Mouse (Mus musculus): ENCODE results near the gene Flrt1. TPM values are rescaled to one million over a fixed set of nuclear protein-coding genes. Genes with fewer than 3 reads are reported as not detected.

Gene Flrt1
- polyA plus RNA-seq, 1 experiment from 2014 or later: 1.9 TPM

- H3K9me3 ChIP-seq (ENCODE audit: control insufficient read depth, low read length): no peaks in the 10 kb centered on the region
- 5% methylated on average over 14 of the region's 14 CpGs for WGBS
- peaks cover 39% of the 10 kb centered on the region for H3K4me1 ChIP-seq (ENCODE audit: control insufficient read depth, insufficient read depth, low read length)
- H3K4me2 ChIP-seq (ENCODE audit: low read depth, low read length): 0 out of 2 replicates have a peak overlapping the region, but pooled peaks have one; percentile 9
- 0 out of 2 replicates have a peak, but pooled peaks have one; percentile 22 for ATAC-seq
- no peak overlapping the region for H3K4me3 ChIP-seq (ENCODE audit: low read length)
- no peak overlapping the region for H3K9ac ChIP-seq (ENCODE audit: low read depth, low read length)
- H3K36me3 ChIP-seq (ENCODE audit: control insufficient read depth, insufficient read depth, low read length): no peaks in the 10 kb centered on the region
- H3K27me3 ChIP-seq (replicated peaks; ENCODE audit: control insufficient read depth, insufficient read depth, low read length): peaks cover 17% of the 10 kb centered on the region; the same call in 1 of the 2 replicates
- no peak overlapping the region for H3K27ac ChIP-seq (ENCODE audit: low read length)
Observed at GRCm38 (mm10) chr19:7068136-7068535, 37.4 kb downstream of the Flrt1 start.

GRCm38 (mm10) chr19:7067344-7068050 is 38.0 kb downstream of the Flrt1 start:
- H3K4me1 ChIP-seq (ENCODE audit: control insufficient read depth, insufficient read depth, low read length): peaks cover 39% of the 10 kb centered on the region
- H3K9me3 ChIP-seq (ENCODE audit: control insufficient read depth, low read length): no peaks in the 10 kb centered on the region
- ATAC-seq: no peak
- H3K36me3 ChIP-seq (ENCODE audit: control insufficient read depth, insufficient read depth, low read length): no peaks in the 10 kb centered on the region
- 45% methylated on average over 20 of the region's 20 CpGs for WGBS
- no peak overlapping the region for H3K4me2 ChIP-seq (ENCODE audit: low read depth, low read length)
- peaks cover 17% of the 10 kb centered on the region; the same call in 1 of the 2 replicates for H3K27me3 ChIP-seq (replicated peaks; ENCODE audit: control insufficient read depth, insufficient read depth, low read length)
- H3K9ac ChIP-seq (ENCODE audit: low read depth, low read length): no peak overlapping the region
- H3K4me3 ChIP-seq (ENCODE audit: low read length): no peak overlapping the region
- H3K27ac ChIP-seq (ENCODE audit: low read length): no peak overlapping the region

GRCm38 (mm10) chr19:7066828-7067342 is 38.6 kb downstream of the Flrt1 start:
- Histone ChIP-seq H3K27me3 (replicated peaks; ENCODE audit: control insufficient read depth, insufficient read depth, low read length) (peaks cover 17% of the 10 kb centered on the region; the same call in 1 of the 2 replicates), H3K9me3 (ENCODE audit: control insufficient read depth, low read length) (no peaks in the 10 kb centered on the region), H3K4me1 (ENCODE audit: control insufficient read depth, insufficient read depth, low read length) (peaks cover 39% of the 10 kb centered on the region), H3K36me3 (ENCODE audit: control insufficient read depth, insufficient read depth, low read length) (no peaks in the 10 kb centered on the region), H3K9ac (ENCODE audit: low read depth, low read length) (no peak overlapping the region), H3K4me3 (ENCODE audit: low read length) (no peak overlapping the region), H3K4me2 (ENCODE audit: low read depth, low read length) (0 out of 2 replicates have a peak overlapping the region, but pooled peaks have one; percentile 22), H3K27ac (ENCODE audit: low read length) (0 out of 2 replicates have a peak overlapping the region, but pooled peaks have one; percentile 24)
- WGBS: 32% methylated on average over 7 of the region's 8 CpGs
- 0 out of 2 replicates have a peak, but pooled peaks have one; percentile 5 for ATAC-seq

- Histone ChIP-seq H3K9ac (ENCODE audit: low read depth, low read length) (peak overlapping the region; percentile 41), H3K27ac (ENCODE audit: low read length) (0 out of 2 replicates have a peak overlapping the region, but pooled peaks have one; percentile 24), H3K27me3 (replicated peaks; ENCODE audit: control insufficient read depth, insufficient read depth, low read length) (peaks cover 17% of the 10 kb centered on the region; the same call in 1 of the 2 replicates), H3K4me2 (ENCODE audit: low read depth, low read length) (0 out of 2 replicates have a peak overlapping the region, but pooled peaks have one; percentile 22), H3K36me3 (ENCODE audit: control insufficient read depth, insufficient read depth, low read length) (no peaks in the 10 kb centered on the region), H3K4me1 (ENCODE audit: control insufficient read depth, insufficient read depth, low read length) (peaks cover 39% of the 10 kb centered on the region), H3K9me3 (ENCODE audit: control insufficient read depth, low read length) (no peaks in the 10 kb centered on the region), H3K4me3 (ENCODE audit: low read length) (no peak overlapping the region)
- 32% methylated on average over 15 of the region's 15 CpGs for WGBS
- peak; percentile 57 for ATAC-seq
Observed at GRCm38 (mm10) chr19:7066034-7066827, 39.3 kb downstream of the Flrt1 start.

GRCm38 (mm10) chr19:7064571-7064970 is 41.0 kb downstream of the Flrt1 start:
- no peak overlapping the region for H3K27ac ChIP-seq (ENCODE audit: low read length)
- peak; percentile 55 for ATAC-seq
- no peaks in the 10 kb centered on the region for H3K36me3 ChIP-seq (ENCODE audit: control insufficient read depth, insufficient read depth, low read length)
- no peak overlapping the region for H3K9ac ChIP-seq (ENCODE audit: low read depth, low read length)
- peaks cover 26% of the 10 kb centered on the region for H3K4me1 ChIP-seq (ENCODE audit: control insufficient read depth, insufficient read depth, low read length)
- WGBS: 3% methylated on average over 3 of the region's 3 CpGs
- peaks cover 15% of the 10 kb centered on the region; the same call in 1 of the 2 replicates for H3K27me3 ChIP-seq (replicated peaks; ENCODE audit: control insufficient read depth, insufficient read depth, low read length)
- H3K9me3 ChIP-seq (ENCODE audit: control insufficient read depth, low read length): no peaks in the 10 kb centered on the region
- H3K4me2 ChIP-seq (ENCODE audit: low read depth, low read length): no peak overlapping the region
- no peak overlapping the region for H3K4me3 ChIP-seq (ENCODE audit: low read length)

GRCm38 (mm10) chr19:7062916-7063315 is 42.6 kb downstream of the Flrt1 start:
- Histone ChIP-seq H3K27ac (ENCODE audit: low read length) (no peak overlapping the region), H3K4me3 (ENCODE audit: low read length) (no peak overlapping the region), H3K4me2 (ENCODE audit: low read depth, low read length) (no peak overlapping the region), H3K27me3 (replicated peaks; ENCODE audit: control insufficient read depth, insufficient read depth, low read length) (peaks cover 6% of the 10 kb centered on the region; the same call in 1 of the 2 replicates), H3K9ac (ENCODE audit: low read depth, low read length) (no peak overlapping the region), H3K36me3 (ENCODE audit: control insufficient read depth, insufficient read depth, low read length) (no peaks in the 10 kb centered on the region), H3K4me1 (ENCODE audit: control insufficient read depth, insufficient read depth, low read length) (peaks cover 22% of the 10 kb centered on the region), H3K9me3 (ENCODE audit: control insufficient read depth, low read length) (no peaks in the 10 kb centered on the region)
- 92% methylated on average over 8 of the region's 8 CpGs for WGBS
- ATAC-seq: no peak

GRCm38 (mm10) chr19:7062110-7062509 is 43.4 kb downstream of the Flrt1 start:
- H3K9me3 ChIP-seq (ENCODE audit: control insufficient read depth, low read length): no peaks in the 10 kb centered on the region
- no peaks in the 10 kb centered on the region for H3K36me3 ChIP-seq (ENCODE audit: control insufficient read depth, insufficient read depth, low read length)
- no peak overlapping the region for H3K4me3 ChIP-seq (ENCODE audit: low read length)
- H3K27ac ChIP-seq (ENCODE audit: low read length): no peak overlapping the region
- WGBS: 87% methylated on average over 5 of the region's 5 CpGs
- no peak overlapping the region for H3K9ac ChIP-seq (ENCODE audit: low read depth, low read length)
- H3K4me2 ChIP-seq (ENCODE audit: low read depth, low read length): no peak overlapping the region
- H3K4me1 ChIP-seq (ENCODE audit: control insufficient read depth, insufficient read depth, low read length): peaks cover 22% of the 10 kb centered on the region
- ATAC-seq: no peak
- H3K27me3 ChIP-seq (replicated peaks; ENCODE audit: control insufficient read depth, insufficient read depth, low read length): no peaks in the 10 kb centered on the region

- H3K27ac ChIP-seq (ENCODE audit: low read length): peak overlapping the region; percentile 3; the same call in 1 of the 2 replicates
- no peak for ATAC-seq
- 68% methylated on average over 6 of the region's 6 CpGs for WGBS
- H3K4me1 ChIP-seq (ENCODE audit: control insufficient read depth, insufficient read depth, low read length): peaks cover 19% of the 10 kb centered on the region
- no peaks in the 10 kb centered on the region for H3K36me3 ChIP-seq (ENCODE audit: control insufficient read depth, insufficient read depth, low read length)
- H3K27me3 ChIP-seq (replicated peaks; ENCODE audit: control insufficient read depth, insufficient read depth, low read length): no peaks in the 10 kb centered on the region
- H3K4me2 ChIP-seq (ENCODE audit: low read depth, low read length): peak overlapping the region; percentile 100; the same call in 1 of the 2 replicates
- H3K9me3 ChIP-seq (ENCODE audit: control insufficient read depth, low read length): no peaks in the 10 kb centered on the region
- no peak overlapping the region for H3K4me3 ChIP-seq (ENCODE audit: low read length)
- H3K9ac ChIP-seq (ENCODE audit: low read depth, low read length): no peak overlapping the region
Observed at GRCm38 (mm10) chr19:7058541-7058940, 47.0 kb downstream of the Flrt1 start.

- under 1% methylated on average over 15 of the region's 15 CpGs for WGBS
- H3K27me3 ChIP-seq (replicated peaks; ENCODE audit: control insufficient read depth, insufficient read depth, low read length): no peaks in the 10 kb centered on the region
- H3K4me3 ChIP-seq (ENCODE audit: low read length): peak overlapping the region; percentile 73
- no peaks in the 10 kb centered on the region for H3K36me3 ChIP-seq (ENCODE audit: control insufficient read depth, insufficient read depth, low read length)
- peak overlapping the region; percentile 100 for H3K4me2 ChIP-seq (ENCODE audit: low read depth, low read length)
- H3K27ac ChIP-seq (ENCODE audit: low read length): peak overlapping the region; percentile 39
- ATAC-seq: peak; percentile 88
- H3K9me3 ChIP-seq (ENCODE audit: control insufficient read depth, low read length): no peaks in the 10 kb centered on the region
- peaks cover 19% of the 10 kb centered on the region for H3K4me1 ChIP-seq (ENCODE audit: control insufficient read depth, insufficient read depth, low read length)
- peak overlapping the region; percentile 80 for H3K9ac ChIP-seq (ENCODE audit: low read depth, low read length)
Observed at GRCm38 (mm10) chr19:7057722-7058207, 47.8 kb downstream of the Flrt1 start.
